Mouse (Mus musculus) lung, adult 2 months (tissue): ENCODE results near the gene Rtcb.

Experiments used
- CTCF ChIP-seq: fragments of 200-500 bp; IDR thresholded peaks from 2 replicates; pipeline ENCODE4 v1.5.1; 2011; ENCODE audit warnings: mild to moderate bottlenecking, low read length, control low read depth; ENCODE audit not compliant: insufficient read depth
- POLR2A ChIP-seq: fragments of 200-500 bp; IDR thresholded peaks from 2 replicates; pipeline ENCODE4 v1.6.1; 2011; ENCODE audit warnings: low read depth, mild to moderate bottlenecking, control low read depth, low read length, borderline replicate concordance; ENCODE audit errors: extremely low read depth

DNA sequence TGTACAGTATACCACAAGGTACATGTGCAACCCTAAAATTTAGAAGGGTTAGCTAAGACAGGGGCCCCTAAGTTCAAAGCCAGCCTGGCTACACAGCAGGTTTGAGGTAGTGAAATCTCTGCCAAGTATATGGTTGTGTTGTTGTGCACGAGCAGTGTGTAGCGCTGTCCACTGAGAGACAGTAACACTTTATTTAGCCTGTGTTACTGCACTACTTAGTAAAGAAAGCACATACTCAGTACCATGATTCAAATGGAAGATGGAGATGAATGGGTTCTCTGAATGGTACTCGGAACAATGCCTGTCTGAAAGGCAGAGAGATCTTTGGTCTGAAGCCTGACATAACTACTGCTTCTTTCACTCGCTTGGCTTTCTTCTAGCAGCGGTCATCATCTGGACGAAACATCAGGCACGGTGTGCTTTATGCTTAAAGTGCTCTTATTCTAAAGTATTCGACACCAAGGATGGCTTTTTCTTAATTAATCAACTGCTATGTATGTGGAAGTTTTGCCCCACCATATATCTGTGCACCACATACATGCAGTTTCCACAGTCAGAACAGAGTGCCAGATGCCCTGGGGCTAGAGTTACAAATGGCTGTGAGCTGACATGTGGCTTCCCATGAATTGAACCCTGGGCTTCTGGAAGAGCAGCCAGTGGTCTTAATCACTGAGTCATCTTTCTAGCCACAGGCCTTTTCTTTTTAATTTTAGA, 9.0 kb downstream of the Rtcb start:
- TF ChIP-seq CTCF (no peak), POLR2A (no peak)
